Mouse (Mus musculus): ENCODE measurements around the gene Gpr19.

- TF ChIP-seq POLR2A (IDR thresholded peaks at IDR 0.05; ENCODE audit: borderline replicate concordance, extremely low read depth, insufficient read depth, insufficient read length, poor library complexity, severe bottlenecking), result no peak
- TF ChIP-seq CTCF (IDR thresholded peaks at IDR 0.05; ENCODE audit: borderline replicate concordance, extremely low read depth, insufficient read depth, insufficient read length), result no peak
These were observed 58.0 kb downstream of the Gpr19 start for GRCm38 (mm10) chr6:134840346-134840745.
